Mouse (Mus musculus): ENCODE data around the gene Kcnab2.
A peak's percentile ranks its signal among the peaks of the same experiment; 100 is the strongest.

Kcnab2 gene

GRCm38 (mm10) chr4:152477466-152478223 lies at the start of gene Kcnab2:
Gene Kcnab2 (minus strand): TSS chr4:152477871.
- peak; percentile 100 for DNase-seq

GRCm38 (mm10) chr4:152520083-152520482 lies 42.4 kb upstream of the Kcnab2 start:
- DNase-seq: peak; percentile 93 to 95

GRCm38 (mm10) chr4:152519106-152519505 lies 41.4 kb upstream of the Kcnab2 start:
- no peak for DNase-seq

GRCm38 (mm10) chr4:152514884-152515283 lies 37.2 kb upstream of the Kcnab2 start:
- no peak for DNase-seq

- DNase-seq: no peak
Observed at GRCm38 (mm10) chr4:152512221-152512925, 34.7 kb upstream of the Kcnab2 start.

GRCm38 (mm10) chr4:152494360-152494879 lies 16.7 kb upstream of the Kcnab2 start:
- DNase-seq: peak; percentile 68 to 72

- peak; percentile 91 to 94 for DNase-seq
Observed at GRCm38 (mm10) chr4:152491250-152491899, 13.7 kb upstream of the Kcnab2 start.

GRCm38 (mm10) chr4:152490311-152490710 lies 12.6 kb upstream of the Kcnab2 start:
- DNase-seq: no peak

GRCm38 (mm10) chr4:152488046-152488445 lies 10.4 kb upstream of the Kcnab2 start:
- no peak for DNase-seq

GRCm38 (mm10) chr4:152480426-152480825 lies 2.8 kb upstream of the Kcnab2 start:
- peak in 1 of 2 experiments; percentile 32 for DNase-seq

- no peak for DNase-seq
Observed at GRCm38 (mm10) chr4:152478224-152478567, 525 bp upstream of the Kcnab2 start.

GRCm38 (mm10) chr4:152477106-152477465 lies 585 bp downstream of the Kcnab2 start:
- DNase-seq: no peak

- DNase-seq: peak; percentile 44 to 55
Observed at GRCm38 (mm10) chr4:152476427-152477023, 1.1 kb downstream of the Kcnab2 start, which contains the start of gene Nphp4. Gene Nphp4 (plus strand): TSS chr4:152476706.

- no peak for DNase-seq
Observed at GRCm38 (mm10) chr4:152475941-152476340, 1.7 kb downstream of the Kcnab2 start.

- DNase-seq: no peak
Observed at GRCm38 (mm10) chr4:152467951-152468350, 9.7 kb downstream of the Kcnab2 start.

GRCm38 (mm10) chr4:152466601-152467000 lies 11.1 kb downstream of the Kcnab2 start:
- DNase-seq: no peak

GRCm38 (mm10) chr4:152465116-152465515 lies 12.6 kb downstream of the Kcnab2 start:
- DNase-seq: no peak

- peak; percentile 34 to 67 for DNase-seq
Observed at GRCm38 (mm10) chr4:152463147-152463546, 14.5 kb downstream of the Kcnab2 start.

GRCm38 (mm10) chr4:152462516-152462915 lies 15.2 kb downstream of the Kcnab2 start:
- no peak for DNase-seq

- no peak for DNase-seq
Observed at GRCm38 (mm10) chr4:152457673-152458072, 20.0 kb downstream of the Kcnab2 start.

GRCm38 (mm10) chr4:152456609-152457008 lies 21.1 kb downstream of the Kcnab2 start:
- DNase-seq: no peak

GRCm38 (mm10) chr4:152454153-152454552 lies 23.5 kb downstream of the Kcnab2 start:
- no peak for DNase-seq

- DNase-seq: peak in 1 of 2 experiments; percentile 17
Observed at GRCm38 (mm10) chr4:152453079-152453478, 24.6 kb downstream of the Kcnab2 start.

All from cerebellum, postnatal 25 days (tissue).